Mouse (Mus musculus): Measurements from ENCODE around the gene Mycbpap. TPM values are rescaled to one million over a fixed set of nuclear protein-coding genes. Genes with fewer than 3 reads are reported as not detected.

The Mycbpap gene
- polyA plus RNA-seq, 1 experiment from 2014 or later = 3.7 TPM

- Histone ChIP-seq H3K27ac (ENCODE audit: low read depth, low read length) (no peak overlapping the region; the same call in 1 of the 2 replicates), H3K9ac (ENCODE audit: low read length) (no peak overlapping the region), H3K4me1 (ENCODE audit: control insufficient read depth, insufficient read depth, low read length) (peaks cover 57% of the 10 kb centered on the region), H3K4me2 (peak overlapping the region; percentile 98; the same call in 1 of the 2 replicates), H3K9me3 (ENCODE audit: control insufficient read depth, low read length) (no peaks in the 10 kb centered on the region), H3K4me3 (ENCODE audit: low read depth, low read length) (no peak overlapping the region), H3K36me3 (ENCODE audit: control insufficient read depth, insufficient read depth, low read length) (no peaks in the 10 kb centered on the region), H3K27me3 (ENCODE audit: control insufficient read depth, insufficient read depth, low read length) (peaks cover 10% of the 10 kb centered on the region; the same call in 1 of the 2 replicates)
- ATAC-seq (ENCODE audit: low FRiP score) (no peak), DNase-seq (ENCODE audit: low spot score, missing footprints) (no peak)
- 18% methylated on average over 6 of the region's 7 CpGs for WGBS
Observed at GRCm38 (mm10) chr11:94470391-94470790, 51.2 kb downstream of the Mycbpap start.

- Histone ChIP-seq H3K9ac (ENCODE audit: low read length) (peak overlapping the region; percentile 24), H3K4me3 (ENCODE audit: low read depth, low read length) (no peak overlapping the region; the same call in 1 of the 2 replicates), H3K27me3 (ENCODE audit: control insufficient read depth, insufficient read depth, low read length) (peaks cover under 1% of the 10 kb centered on the region; the same call in 1 of the 2 replicates), H3K36me3 (ENCODE audit: control insufficient read depth, insufficient read depth, low read length) (no peaks in the 10 kb centered on the region), H3K4me2 (peak overlapping the region; percentile 19), H3K4me1 (ENCODE audit: control insufficient read depth, insufficient read depth, low read length) (peaks cover 57% of the 10 kb centered on the region), H3K9me3 (ENCODE audit: control insufficient read depth, low read length) (no peaks in the 10 kb centered on the region), H3K27ac (ENCODE audit: low read depth, low read length) (peak overlapping the region; percentile 88)
- 12% methylated on average over 9 of the region's 9 CpGs for WGBS
- no peak for DNase-seq (ENCODE audit: low spot score, missing footprints)
- ATAC-seq (ENCODE audit: low FRiP score) = no peak
Observed at GRCm38 (mm10) chr11:94469136-94470064, 52.1 kb downstream of the Mycbpap start.

GRCm38 (mm10) chr11:94468582-94469064 is 52.9 kb downstream of the Mycbpap start:
- Histone ChIP-seq H3K27me3 (ENCODE audit: control insufficient read depth, insufficient read depth, low read length) (no peaks in the 10 kb centered on the region), H3K9ac (ENCODE audit: low read length) (no peak overlapping the region), H3K36me3 (ENCODE audit: control insufficient read depth, insufficient read depth, low read length) (no peaks in the 10 kb centered on the region), H3K4me3 (ENCODE audit: low read depth, low read length) (no peak overlapping the region), H3K4me2 (peak overlapping the region; percentile 19), H3K4me1 (ENCODE audit: control insufficient read depth, insufficient read depth, low read length) (peaks cover 56% of the 10 kb centered on the region), H3K27ac (ENCODE audit: low read depth, low read length) (peak overlapping the region; percentile 88), H3K9me3 (ENCODE audit: control insufficient read depth, low read length) (no peaks in the 10 kb centered on the region)
- WGBS = 2% methylated on average over 4 of the region's 4 CpGs
- ATAC-seq (ENCODE audit: low FRiP score) (peak; percentile 89), DNase-seq (ENCODE audit: low spot score, missing footprints) (peak; percentile 98)

- Histone ChIP-seq H3K9ac (ENCODE audit: low read length) (no peak overlapping the region), H3K27me3 (ENCODE audit: control insufficient read depth, insufficient read depth, low read length) (no peaks in the 10 kb centered on the region), H3K36me3 (ENCODE audit: control insufficient read depth, insufficient read depth, low read length) (no peaks in the 10 kb centered on the region), H3K4me1 (ENCODE audit: control insufficient read depth, insufficient read depth, low read length) (peaks cover 43% of the 10 kb centered on the region), H3K4me2 (no peak overlapping the region), H3K4me3 (ENCODE audit: low read depth, low read length) (no peak overlapping the region), H3K9me3 (ENCODE audit: control insufficient read depth, low read length) (no peaks in the 10 kb centered on the region), H3K27ac (ENCODE audit: low read depth, low read length) (no peak overlapping the region)
- no peak for DNase-seq (ENCODE audit: low spot score, missing footprints)
- 89% methylated on average over 17 of the region's 17 CpGs for WGBS
- ATAC-seq (ENCODE audit: low FRiP score) = no peak
Observed at GRCm38 (mm10) chr11:94466333-94466855, 55.1 kb downstream of the Mycbpap start.

- WGBS = 38% methylated on average over 2 of the region's 2 CpGs
- H3K4me3 ChIP-seq (ENCODE audit: low read depth, low read length) = no peak overlapping the region
- H3K4me1 ChIP-seq (ENCODE audit: control insufficient read depth, insufficient read depth, low read length) = peaks cover 22% of the 10 kb centered on the region
- no peaks in the 10 kb centered on the region for H3K27me3 ChIP-seq (ENCODE audit: control insufficient read depth, insufficient read depth, low read length)
- no peaks in the 10 kb centered on the region; the same call in 1 of the 2 replicates for H3K36me3 ChIP-seq (ENCODE audit: control insufficient read depth, insufficient read depth, low read length)
- no peak overlapping the region for H3K9ac ChIP-seq (ENCODE audit: low read length)
- no peak overlapping the region for H3K27ac ChIP-seq (ENCODE audit: low read depth, low read length)
- no peak for ATAC-seq (ENCODE audit: low FRiP score)
- H3K9me3 ChIP-seq (ENCODE audit: control insufficient read depth, low read length) = no peaks in the 10 kb centered on the region
- no peak overlapping the region for H3K4me2 ChIP-seq
- DNase-seq (ENCODE audit: low spot score, missing footprints) = no peak
Observed at GRCm38 (mm10) chr11:94464170-94464569, 57.4 kb downstream of the Mycbpap start.

GRCm38 (mm10) chr11:94461856-94462255 is 59.7 kb downstream of the Mycbpap start:
- Histone ChIP-seq H3K36me3 (ENCODE audit: control insufficient read depth, insufficient read depth, low read length) (no peaks in the 10 kb centered on the region; the same call in 1 of the 2 replicates), H3K9ac (ENCODE audit: low read length) (no peak overlapping the region), H3K9me3 (ENCODE audit: control insufficient read depth, low read length) (no peaks in the 10 kb centered on the region), H3K4me2 (no peak overlapping the region), H3K27me3 (ENCODE audit: control insufficient read depth, insufficient read depth, low read length) (no peaks in the 10 kb centered on the region), H3K27ac (ENCODE audit: low read depth, low read length) (no peak overlapping the region), H3K4me3 (ENCODE audit: low read depth, low read length) (no peak overlapping the region), H3K4me1 (ENCODE audit: control insufficient read depth, insufficient read depth, low read length) (peaks cover 8% of the 10 kb centered on the region)
- DNase-seq (ENCODE audit: low spot score, missing footprints) (no peak), ATAC-seq (ENCODE audit: low FRiP score) (no peak)
- WGBS = 88% methylated on average over 11 of the region's 11 CpGs

- Histone ChIP-seq H3K9ac (ENCODE audit: low read length) (no peak overlapping the region), H3K27me3 (ENCODE audit: control insufficient read depth, insufficient read depth, low read length) (no peaks in the 10 kb centered on the region), H3K27ac (ENCODE audit: low read depth, low read length) (no peak overlapping the region), H3K4me1 (ENCODE audit: control insufficient read depth, insufficient read depth, low read length) (no peaks in the 10 kb centered on the region; the same call in 1 of the 2 replicates), H3K36me3 (ENCODE audit: control insufficient read depth, insufficient read depth, low read length) (no peaks in the 10 kb centered on the region; the same call in 1 of the 2 replicates), H3K4me2 (no peak overlapping the region), H3K4me3 (ENCODE audit: low read depth, low read length) (no peak overlapping the region), H3K9me3 (ENCODE audit: control insufficient read depth, low read length) (no peaks in the 10 kb centered on the region)
- WGBS = 84% methylated on average over 15 of the region's 15 CpGs
- DNase-seq (ENCODE audit: low spot score, missing footprints) (no peak), ATAC-seq (ENCODE audit: low FRiP score) (no peak)
Observed at GRCm38 (mm10) chr11:94457001-94457400, 64.5 kb downstream of the Mycbpap start.

- ATAC-seq (ENCODE audit: low FRiP score) (no peak), DNase-seq (ENCODE audit: low spot score, missing footprints) (no peak)
- Histone ChIP-seq H3K36me3 (ENCODE audit: control insufficient read depth, insufficient read depth, low read length) (no peaks in the 10 kb centered on the region; the same call in 1 of the 2 replicates), H3K4me3 (ENCODE audit: low read depth, low read length) (no peak overlapping the region), H3K27me3 (ENCODE audit: control insufficient read depth, insufficient read depth, low read length) (no peaks in the 10 kb centered on the region), H3K4me1 (ENCODE audit: control insufficient read depth, insufficient read depth, low read length) (no peaks in the 10 kb centered on the region; the same call in 1 of the 2 replicates), H3K4me2 (no peak overlapping the region), H3K9me3 (ENCODE audit: control insufficient read depth, low read length) (no peaks in the 10 kb centered on the region), H3K27ac (ENCODE audit: low read depth, low read length) (no peak overlapping the region), H3K9ac (ENCODE audit: low read length) (no peak overlapping the region)
- 83% methylated on average over 3 of the region's 3 CpGs for WGBS
Observed at GRCm38 (mm10) chr11:94456347-94456746, 65.2 kb downstream of the Mycbpap start.

Measured in midbrain, embryonic 11.5 days (tissue).